In the genomic region with DNA sequence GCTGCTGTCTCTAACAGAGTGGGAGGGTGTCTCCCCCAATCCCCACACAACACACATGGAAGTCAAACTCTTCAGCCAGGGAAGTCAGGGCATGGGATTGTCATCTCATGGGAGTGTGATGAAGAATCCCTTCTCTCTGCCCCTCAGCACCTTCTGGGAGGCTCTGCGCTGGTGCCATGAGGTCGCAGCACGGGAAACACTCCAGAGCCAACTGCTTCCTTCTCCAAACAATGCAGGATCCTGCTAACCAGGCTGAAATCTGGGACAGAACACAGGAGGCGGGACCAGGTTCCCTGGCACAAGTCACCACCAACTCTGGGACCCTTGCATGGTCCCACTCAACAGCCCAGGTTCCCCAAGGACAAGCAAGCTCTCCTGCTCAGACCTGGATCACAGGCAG, we compare ENCODE assay signal across 8 mouse cellular contexts. TPM values are rescaled to one million over a fixed set of nuclear protein-coding genes. Genes with fewer than 3 reads are reported as not detected.
A peak's percentile ranks its signal among the peaks of the same experiment; 100 is the strongest.
DNase-seq lines count a peak whose midpoint lies in the region; ATAC-seq lines count a peak whose summit lies in the region.

No protein-coding gene starts in this region.

- H3K9me3 ChIP-seq in heart, embryonic 12.5 days (replicated peaks) = no peaks in the 10 kb centered on the region
- H3K9me3 ChIP-seq in embryonic facial prominence, embryonic 13.5 days = no peaks in the 10 kb centered on the region
- no peaks in the 10 kb centered on the region for H3K9me3 ChIP-seq in limb, embryonic 15.5 days

- no peaks in the 10 kb centered on the region for H3K27me3 ChIP-seq in heart, embryonic 12.5 days (replicated peaks)
- H3K27me3 ChIP-seq in embryonic facial prominence, embryonic 13.5 days = no peaks in the 10 kb centered on the region
- no peaks in the 10 kb centered on the region for H3K27me3 ChIP-seq in limb, embryonic 15.5 days

- peak overlapping the region; percentile 12; the same call in 1 of the 2 replicates for H3K4me2 ChIP-seq in heart, embryonic 12.5 days
- peak overlapping the region; percentile 85 for H3K4me2 ChIP-seq in embryonic facial prominence, embryonic 13.5 days
- 0 out of 2 replicates have a peak overlapping the region, but pooled peaks have one; percentile 86 for H3K4me2 ChIP-seq in limb, embryonic 15.5 days

- H3K4me3 ChIP-seq in heart, embryonic 12.5 days = no peak overlapping the region
- peak overlapping the region; percentile 4; the same call in 1 of the 2 replicates for H3K4me3 ChIP-seq in embryonic facial prominence, embryonic 13.5 days
- peak overlapping the region; percentile 78; the same call in 1 of the 2 replicates for H3K4me3 ChIP-seq in limb, embryonic 15.5 days

- ATAC-seq in heart, embryonic 12.5 days (ENCODE audit: insufficient number of reproducible peaks, low FRiP score) = no peak
- no peak for ATAC-seq in embryonic facial prominence, embryonic 13.5 days (ENCODE audit: insufficient number of reproducible peaks, insufficient read depth, low FRiP score, low TSS enrichment, low read depth)
- no peak for ATAC-seq in limb, embryonic 15.5 days (ENCODE audit: insufficient number of reproducible peaks, low FRiP score, low TSS enrichment, low read depth)
- ATAC-seq in granulocyte monocyte progenitor cell, adult 5-6 weeks (replicated peaks; ENCODE audit: poor library complexity, severe bottlenecking) = no peak

- peaks cover 72% of the 10 kb centered on the region for H3K4me1 ChIP-seq in heart, embryonic 12.5 days (replicated peaks)
- H3K4me1 ChIP-seq in embryonic facial prominence, embryonic 13.5 days = peaks cover 77% of the 10 kb centered on the region
- peaks cover 71% of the 10 kb centered on the region for H3K4me1 ChIP-seq in limb, embryonic 15.5 days

- H3K9ac ChIP-seq in heart, embryonic 12.5 days = peak overlapping the region; percentile 6; the same call in 1 of the 2 replicates
- H3K9ac ChIP-seq in embryonic facial prominence, embryonic 13.5 days = peak overlapping the region; percentile 44
- no peak overlapping the region for H3K9ac ChIP-seq in limb, embryonic 15.5 days

- intact Hi-C loops in heart, postnatal 25 days (cut with DNase I) = no loop called here

- DNase-seq in heart, postnatal 25 days (ENCODE audit: low spot score) = no peak
- peak; percentile 57 for DNase-seq in NIH3T3 (ENCODE audit: low read depth)
- no peak for DNase-seq in right cerebral cortex, adult 18-20 months
- DNase-seq in layer of hippocampus, postnatal 36 days = no peak

- 48% methylated on average over 4 of the region's 4 CpGs for WGBS in heart, embryonic 12.5 days
- WGBS in embryonic facial prominence, embryonic 13.5 days = 53% methylated on average over 4 of the region's 4 CpGs
- 57% methylated on average over 4 of the region's 4 CpGs for WGBS in limb, embryonic 15.5 days

- peaks cover 3% of the 10 kb centered on the region for H3K36me3 ChIP-seq in heart, embryonic 12.5 days
- H3K36me3 ChIP-seq in embryonic facial prominence, embryonic 13.5 days = peaks cover 20% of the 10 kb centered on the region
- H3K36me3 ChIP-seq in limb, embryonic 15.5 days = peaks cover 9% of the 10 kb centered on the region

- no peak overlapping the region for H3K27ac ChIP-seq in heart, embryonic 12.5 days (ENCODE audit: poor library complexity, severe bottlenecking)
- peak overlapping the region; percentile 74 for H3K27ac ChIP-seq in embryonic facial prominence, embryonic 13.5 days
- H3K27ac ChIP-seq in limb, embryonic 15.5 days = peak overlapping the region; percentile 92

RNA-seq across cellular contexts. Expression of a gene that starts 3.7 kb away (rescaled TPM):
- 43.3 and 46.1 TPM in 2 replicates for polyA plus RNA-seq in heart, embryonic 12.5 days (2016; fragmentation: Nextera tagmentation; extraction: Ambion mirVana)
- total RNA-seq in heart, postnatal 25 days (2021) = 10 to 100 TPM; 70.7 to 90.2 TPM
- 139 and 159 TPM in 2 replicates for polyA plus RNA-seq in embryonic facial prominence, embryonic 13.5 days (2015; fragmentation: Nextera tagmentation; extraction: Ambion mirVana)
- polyA plus RNA-seq in limb, embryonic 15.5 days (2015; fragmentation: Nextera tagmentation; extraction: Ambion mirVana) = 146 and 148 TPM in 2 replicates
- 13.9 and 15.0 TPM in 2 replicates for total RNA-seq in granulocyte monocyte progenitor cell, adult 5-6 weeks (2014; fragmentation: Nextera tagmentation)
- total RNA-seq in granulocyte monocyte progenitor cell, adult 5-6 weeks (2017) = 5.7 and 18.1 TPM in 2 replicates
- 100 to 1,000 TPM; 268 to 307 TPM for total RNA-seq in layer of hippocampus, postnatal 36 days (2021)

RNA-seq across cellular contexts. Expression of a gene that starts 25.5 kb away (rescaled TPM):
- polyA plus RNA-seq in heart, embryonic 12.5 days (2016; fragmentation: Nextera tagmentation; extraction: Ambion mirVana) = 27.8 and 28.2 TPM in 2 replicates
- total RNA-seq in heart, postnatal 25 days (2021) = 10 to 100 TPM; 45.3 to 47.6 TPM
- polyA plus RNA-seq in embryonic facial prominence, embryonic 13.5 days (2015; fragmentation: Nextera tagmentation; extraction: Ambion mirVana) = 21.1 and 22.0 TPM in 2 replicates
- 36.7 and 38.9 TPM in 2 replicates for polyA plus RNA-seq in limb, embryonic 15.5 days (2015; fragmentation: Nextera tagmentation; extraction: Ambion mirVana)
- total RNA-seq in granulocyte monocyte progenitor cell, adult 5-6 weeks (2014; fragmentation: Nextera tagmentation) = 71.6 and 82.1 TPM in 2 replicates
- total RNA-seq in granulocyte monocyte progenitor cell, adult 5-6 weeks (2017) = 46.0 and 67.5 TPM in 2 replicates
- 1 to 10 TPM; 5.1 to 6.2 TPM for total RNA-seq in layer of hippocampus, postnatal 36 days (2021)

RNA-seq across cellular contexts. Expression of a gene that starts 49.4 kb away (rescaled TPM):
- polyA plus RNA-seq in heart, embryonic 12.5 days (2016; fragmentation: Nextera tagmentation; extraction: Ambion mirVana) = 8.9 and 9.2 TPM in 2 replicates
- 1 to 10 TPM; 3.4 to 4.4 TPM for total RNA-seq in heart, postnatal 25 days (2021)
- polyA plus RNA-seq in embryonic facial prominence, embryonic 13.5 days (2015; fragmentation: Nextera tagmentation; extraction: Ambion mirVana) = 9.1 and 10.6 TPM in 2 replicates
- polyA plus RNA-seq in limb, embryonic 15.5 days (2015; fragmentation: Nextera tagmentation; extraction: Ambion mirVana) = 8.3 and 8.5 TPM in 2 replicates
- 14.7 and 18.9 TPM in 2 replicates for total RNA-seq in granulocyte monocyte progenitor cell, adult 5-6 weeks (2014; fragmentation: Nextera tagmentation)
- total RNA-seq in granulocyte monocyte progenitor cell, adult 5-6 weeks (2017) = 21.7 TPM in 2 replicates
- 1 to 10 TPM; 5.1 to 6.7 TPM for total RNA-seq in layer of hippocampus, postnatal 36 days (2021)

RNA-seq across cellular contexts. Expression of a gene that starts 51.1 kb away (rescaled TPM):
- 13.4 and 13.7 TPM in 2 replicates for polyA plus RNA-seq in heart, embryonic 12.5 days (2016; fragmentation: Nextera tagmentation; extraction: Ambion mirVana)
- total RNA-seq in heart, postnatal 25 days (2021) = 1 to 10 TPM; 5.6 to 7.0 TPM
- 19.5 and 20.3 TPM in 2 replicates for polyA plus RNA-seq in embryonic facial prominence, embryonic 13.5 days (2015; fragmentation: Nextera tagmentation; extraction: Ambion mirVana)
- 23.7 and 24.4 TPM in 2 replicates for polyA plus RNA-seq in limb, embryonic 15.5 days (2015; fragmentation: Nextera tagmentation; extraction: Ambion mirVana)
- 7.3 and 11.4 TPM in 2 replicates for total RNA-seq in granulocyte monocyte progenitor cell, adult 5-6 weeks (2014; fragmentation: Nextera tagmentation)
- total RNA-seq in granulocyte monocyte progenitor cell, adult 5-6 weeks (2017) = 2.6 and 4.7 TPM in 2 replicates
- 10 to 100 TPM; 42.7 to 43.8 TPM for total RNA-seq in layer of hippocampus, postnatal 36 days (2021)

Comparison
In these comparisons a context has a peak if more than half of its experiments do, and no peak if none do; other contexts are left out.
1. H3K4me2 ChIP-seq: peak in every context shown above with its lines; median percentile 86 in limb, embryonic 15.5 days; 85 in embryonic facial prominence, embryonic 13.5 days; 12 in heart, embryonic 12.5 days.
2. RNA of a gene that starts 25.5 kb away (total RNA-seq): 46.0 to 82.1 TPM in granulocyte monocyte progenitor cell, adult 5-6 weeks and 45.3 to 47.6 TPM in heart, postnatal 25 days; 5.1 to 6.2 TPM in layer of hippocampus, postnatal 36 days; every median in the first group is over 4 times any median in the second.